In genomic region chr14:30825476-30826131, GRCm38 (mm10) we compare ENCODE assay signal across 8 mouse cellular contexts. TPM values are rescaled to one million over a fixed set of nuclear protein-coding genes. Genes with fewer than 3 reads are reported as not detected.
A peak's percentile ranks its signal among the peaks of the same experiment; 100 is the strongest.
DNase-seq lines count a peak whose midpoint lies in the region; ATAC-seq lines count a peak whose summit lies in the region.

Tmem110 (plus strand) TSS chr14:30825590.

- no peaks in the 10 kb centered on the region for H3K27me3 ChIP-seq in embryonic facial prominence, embryonic 14.5 days (replicated peaks; ENCODE audit: control insufficient read depth, insufficient read depth, low read length)
- no peaks in the 10 kb centered on the region for H3K27me3 ChIP-seq in kidney, embryonic 14.5 days (ENCODE audit: control insufficient read depth, insufficient read depth, low read length)
- no peaks in the 10 kb centered on the region for H3K27me3 ChIP-seq in limb, embryonic 15.5 days

- no peaks in the 10 kb centered on the region for H3K9me3 ChIP-seq in embryonic facial prominence, embryonic 14.5 days (ENCODE audit: control insufficient read depth, low read length)
- H3K9me3 ChIP-seq in kidney, embryonic 14.5 days (ENCODE audit: control insufficient read depth, low read length): no peaks in the 10 kb centered on the region
- no peaks in the 10 kb centered on the region for H3K9me3 ChIP-seq in limb, embryonic 15.5 days

- 0% methylated on average over 46 of the region's 68 CpGs for WGBS in embryonic facial prominence, embryonic 14.5 days
- under 1% methylated on average over 53 of the region's 68 CpGs for WGBS in kidney, embryonic 14.5 days
- WGBS in limb, embryonic 15.5 days: under 1% methylated on average over 48 of the region's 68 CpGs

- peak; percentile 96 for ATAC-seq in embryonic facial prominence, embryonic 14.5 days (ENCODE audit: low read depth)
- peak; percentile 94 for ATAC-seq in kidney, embryonic 14.5 days (ENCODE audit: low FRiP score, low TSS enrichment)
- ATAC-seq in limb, embryonic 15.5 days (ENCODE audit: insufficient number of reproducible peaks, low FRiP score, low TSS enrichment, low read depth): peak; percentile 89

- H3K4me1 ChIP-seq in embryonic facial prominence, embryonic 14.5 days (ENCODE audit: control insufficient read depth, insufficient read depth, low read length): peaks cover 22% of the 10 kb centered on the region
- peaks cover 17% of the 10 kb centered on the region for H3K4me1 ChIP-seq in kidney, embryonic 14.5 days (ENCODE audit: control insufficient read depth, insufficient read depth, low read length)
- H3K4me1 ChIP-seq in limb, embryonic 15.5 days: peaks cover 40% of the 10 kb centered on the region

- peak within 1 kb of the TSS; percentile 88 for H3K9ac ChIP-seq in embryonic facial prominence, embryonic 14.5 days (ENCODE audit: low read depth, low read length)
- peak within 1 kb of the TSS; percentile 91 for H3K9ac ChIP-seq in kidney, embryonic 14.5 days (ENCODE audit: low read depth, low read length)
- peak within 1 kb of the TSS; percentile 71 for H3K9ac ChIP-seq in limb, embryonic 15.5 days

- H3K27ac ChIP-seq in embryonic facial prominence, embryonic 14.5 days (replicated peaks; ENCODE audit: low read depth, low read length): peak within 1 kb of the TSS; percentile 85
- peak within 1 kb of the TSS; percentile 71 for H3K27ac ChIP-seq in kidney, embryonic 14.5 days (ENCODE audit: low read depth, low read length)
- peak within 1 kb of the TSS; percentile 87 for H3K27ac ChIP-seq in limb, embryonic 15.5 days

- peak within 1 kb of the TSS; percentile 73 for H3K4me2 ChIP-seq in embryonic facial prominence, embryonic 14.5 days (ENCODE audit: low read depth, low read length)
- H3K4me2 ChIP-seq in kidney, embryonic 14.5 days (replicated peaks; ENCODE audit: low read depth, low read length): peak within 1 kb of the TSS; percentile 75
- H3K4me2 ChIP-seq in limb, embryonic 15.5 days: peak within 1 kb of the TSS; percentile 71

- H3K4me3 ChIP-seq in embryonic facial prominence, embryonic 14.5 days (ENCODE audit: low read depth, low read length): peak within 1 kb of the TSS; percentile 85
- H3K4me3 ChIP-seq in kidney, embryonic 14.5 days (ENCODE audit: low read length): peak within 1 kb of the TSS; percentile 86
- peak within 1 kb of the TSS; percentile 95 for H3K4me3 ChIP-seq in limb, embryonic 15.5 days

- no peaks in the 10 kb centered on the region for H3K36me3 ChIP-seq in embryonic facial prominence, embryonic 14.5 days (ENCODE audit: control insufficient read depth, insufficient read depth, low read length)
- H3K36me3 ChIP-seq in kidney, embryonic 14.5 days (ENCODE audit: control insufficient read depth, insufficient read depth, low read length): no peaks in the 10 kb centered on the region
- no peaks in the 10 kb centered on the region for H3K36me3 ChIP-seq in limb, embryonic 15.5 days

- DNase-seq in 3T3-L1 (ENCODE audit: low read depth, low spot score): peak; percentile 64
- DNase-seq in adrenal gland, postnatal 4 days (ENCODE audit: low spot score in 2 of 2): peak; percentile 57 to 66
- peak; percentile 94 for DNase-seq in embryonic facial prominence, embryonic 14.5 days (ENCODE audit: low spot score)
- DNase-seq in heart, adult 8-10 months (ENCODE audit: low spot score): peak; percentile 81
- peak; percentile 21 to 63 for DNase-seq in monocyte, adult 2 months (ENCODE audit: low read depth in 1 of 2, low spot score in 2 of 2)
- peak; percentile 85 to 86 for DNase-seq in spleen, postnatal 36 days (ENCODE audit: low spot score in 2 of 2)

RNA-seq across cellular contexts. Expression of gene Tmem110, which starts in this region (rescaled TPM):
- 10 to 100 TPM; 22.2 to 24.4 TPM for total RNA-seq in adrenal gland, postnatal 4 days (2021)
- polyA plus RNA-seq in embryonic facial prominence, embryonic 14.5 days (2014; fragmentation: Nextera tagmentation; extraction: Ambion mirVana): 28.2 and 28.3 TPM in 2 replicates
- 10 to 100 TPM in 2 of 4 experiments, 1 to 10 TPM in 2; 6.6 to 11.0 (median 10.0) TPM for total RNA-seq in heart, adult 8-10 months (2022)
- 26.8 and 29.5 TPM in 2 replicates for polyA plus RNA-seq in kidney, embryonic 14.5 days (2014; fragmentation: Nextera tagmentation; extraction: Ambion mirVana)
- polyA plus RNA-seq in limb, embryonic 15.5 days (2015; fragmentation: Nextera tagmentation; extraction: Ambion mirVana): 22.0 and 27.9 TPM in 2 replicates

Comparison
In these comparisons a context has a peak if more than half of its experiments do, and no peak if none do; other contexts are left out.
1. Peak in every context shown above with its lines: DNase-seq, ATAC-seq, H3K4me3 ChIP-seq and H3K27ac ChIP-seq.
2. DNase-seq: peak in every context shown above with its lines; median percentile 94 in embryonic facial prominence, embryonic 14.5 days; 86 in spleen, postnatal 36 days; 81 in heart, adult 8-10 months; 64 in 3T3-L1; 62 in adrenal gland, postnatal 4 days; 42 in monocyte, adult 2 months.